Mouse (Mus musculus) megakaryocyte-erythroid progenitor cell, adult 5-6 weeks (primary cell): ENCODE data around the gene Plekhh1. TPM values are rescaled to one million over a fixed set of nuclear protein-coding genes. Genes with fewer than 3 reads are reported as not detected.
A peak's percentile ranks its signal among the peaks of the same experiment; 100 is the strongest.

Experiments
- ATAC-seq: replicated peaks from 2 replicates; pipeline ENCODE4 v1.8.0; 2016; ENCODE audit warnings: mild to moderate bottlenecking, inconsistent platforms; ENCODE audit not compliant: severe bottlenecking, poor library complexity, low FRiP score, low TSS enrichment
- total RNA-seq, 2 experiments: library from RNA; stranded (forward) in 1 of 2; stranded (reverse) in 1 of 2; fragments of 200-1000, 215-1000 nt in 1 of 2; fragments of >200 nt in 1 of 2; fragmentation: Nextera tagmentation in 1 of 2; gene quantifications; 2 replicates each; pipeline ENCODE4 v1.2.3; 2014 to 2017

The Plekhh1 gene
- total RNA-seq, 2 experiments from 2014 or later = not detected

- no peak for ATAC-seq
Observed at GRCm38 (mm10) chr12:79067526-79067925, 38.6 kb downstream of the Plekhh1 start.

- no peak for ATAC-seq
Observed at GRCm38 (mm10) chr12:79068306-79068705, 39.3 kb downstream of the Plekhh1 start.

GRCm38 (mm10) chr12:79069187-79069608 is 40.2 kb downstream of the Plekhh1 start:
- no peak for ATAC-seq

GRCm38 (mm10) chr12:79069916-79070315 is 41.0 kb downstream of the Plekhh1 start:
- ATAC-seq = peak; percentile 29; the same call in 1 of the 2 replicates

GRCm38 (mm10) chr12:79070736-79071333 is 41.9 kb downstream of the Plekhh1 start:
- no peak for ATAC-seq

- ATAC-seq = no peak
Observed at GRCm38 (mm10) chr12:79072576-79072975, 43.6 kb downstream of the Plekhh1 start.

- ATAC-seq = no peak
Observed at GRCm38 (mm10) chr12:79073362-79073761, 44.4 kb downstream of the Plekhh1 start.

- peak; percentile 97 for ATAC-seq
Observed at GRCm38 (mm10) chr12:79089182-79089812, 60.3 kb downstream of the Plekhh1 start, which contains the start of gene Pigh. TSS of gene Pigh (minus strand) at chr12:79089651.

GRCm38 (mm10) chr12:79092569-79092968 is 63.6 kb downstream of the Plekhh1 start:
- ATAC-seq = peak; percentile 50

- ATAC-seq = peak; percentile 62; the same call in 1 of the 2 replicates
Observed at GRCm38 (mm10) chr12:79097106-79097752, 68.3 kb downstream of the Plekhh1 start.

GRCm38 (mm10) chr12:79103773-79104172 is 74.8 kb downstream of the Plekhh1 start:
- ATAC-seq = no peak

GRCm38 (mm10) chr12:79104544-79104943 is 75.6 kb downstream of the Plekhh1 start:
- ATAC-seq = no peak

- ATAC-seq = no peak
Observed at GRCm38 (mm10) chr12:79105312-79105711, 76.3 kb downstream of the Plekhh1 start.

- no peak for ATAC-seq
Observed at GRCm38 (mm10) chr12:79118991-79119390, 90.0 kb downstream of the Plekhh1 start.

- peak; percentile 68; the same call in 1 of the 2 replicates for ATAC-seq
Observed at GRCm38 (mm10) chr12:79122820-79123219, 93.9 kb downstream of the Plekhh1 start.

- peak; percentile 99 for ATAC-seq
Observed at GRCm38 (mm10) chr12:79130299-79131177, 101.6 kb downstream of the Plekhh1 start, which contains the start of gene Arg2. TSS of gene Arg2 (plus strand) at chr12:79130777.
